Mouse (Mus musculus) cerebellum, adult 9-11 months (tissue): ENCODE results near the gene Osbpl9.
A peak's percentile ranks its signal among the peaks of the same experiment; 100 is the strongest.

ENCODE experiments used
- DNase-seq: peaks from one replicate; pipeline ENCODE4 v3.0.0; 2022

The Osbpl9 gene

GRCm38 (mm10) chr4:109201582-109202424, at the start of gene Osbpl9:
Gene Osbpl9, minus strand, starts transcription at chr4:109202272.
- DNase-seq: peak; percentile 97

- no peak for DNase-seq
Observed at GRCm38 (mm10) chr4:109251605-109252004, 49.5 kb upstream of the Osbpl9 start.

GRCm38 (mm10) chr4:109245016-109245620, 43.0 kb upstream of the Osbpl9 start:
- DNase-seq: no peak

- no peak for DNase-seq
Observed at GRCm38 (mm10) chr4:109244506-109244905, 42.4 kb upstream of the Osbpl9 start.

- DNase-seq: peak; percentile 52
Observed at GRCm38 (mm10) chr4:109241934-109242333, 39.9 kb upstream of the Osbpl9 start.

GRCm38 (mm10) chr4:109241221-109241620, 39.1 kb upstream of the Osbpl9 start:
- DNase-seq: no peak

GRCm38 (mm10) chr4:109238428-109239268, 36.6 kb upstream of the Osbpl9 start:
- peak; percentile 34 for DNase-seq

GRCm38 (mm10) chr4:109236186-109236879, 34.3 kb upstream of the Osbpl9 start:
- no peak for DNase-seq

- DNase-seq: peak; percentile 36
Observed at GRCm38 (mm10) chr4:109234806-109235350, 32.8 kb upstream of the Osbpl9 start.

- no peak for DNase-seq
Observed at GRCm38 (mm10) chr4:109234185-109234584, 32.1 kb upstream of the Osbpl9 start, which contains the start of gene Calr4. Gene Calr4, plus strand, starts transcription at chr4:109234485.

GRCm38 (mm10) chr4:109229766-109230279, 27.8 kb upstream of the Osbpl9 start:
- no peak for DNase-seq

- DNase-seq: no peak
Observed at GRCm38 (mm10) chr4:109226071-109226470, 24.0 kb upstream of the Osbpl9 start.

GRCm38 (mm10) chr4:109225606-109226005, 23.5 kb upstream of the Osbpl9 start:
- no peak for DNase-seq

GRCm38 (mm10) chr4:109224762-109225552, 22.9 kb upstream of the Osbpl9 start:
- peak; percentile 93 for DNase-seq

- no peak for DNase-seq
Observed at GRCm38 (mm10) chr4:109222001-109222400, 19.9 kb upstream of the Osbpl9 start.

- DNase-seq: no peak
Observed at GRCm38 (mm10) chr4:109220441-109220940, 18.4 kb upstream of the Osbpl9 start.

- no peak for DNase-seq
Observed at GRCm38 (mm10) chr4:109218008-109218407, 15.9 kb upstream of the Osbpl9 start.

- no peak for DNase-seq
Observed at GRCm38 (mm10) chr4:109213986-109214385, 11.9 kb upstream of the Osbpl9 start.

GRCm38 (mm10) chr4:109210881-109211280, 8.8 kb upstream of the Osbpl9 start:
- DNase-seq: no peak

GRCm38 (mm10) chr4:109210253-109210652, 8.2 kb upstream of the Osbpl9 start:
- DNase-seq: no peak

- DNase-seq: no peak
Observed at GRCm38 (mm10) chr4:109207524-109207923, 5.5 kb upstream of the Osbpl9 start.
